Mouse (Mus musculus) small intestine, adult 2 months (tissue): ENCODE data around the gene Pard6b.
A peak's percentile ranks its signal among the peaks of the same experiment; 100 is the strongest.

Experiments used
- CTCF ChIP-seq: fragments of 200-500 bp; IDR thresholded peaks from 2 replicates; pipeline ENCODE4 v1.5.1; 2012; ENCODE audit warnings: low read depth, mild to moderate bottlenecking, control low read depth, inconsistent platforms, low read length, moderate library complexity, mixed read lengths; ENCODE audit not compliant: insufficient replicate concordance, insufficient read length; ENCODE audit errors: extremely low read depth
- POLR2A ChIP-seq: fragments of 200-500 bp; IDR thresholded peaks from 2 replicates; pipeline ENCODE4 v1.6.1; 2012; ENCODE audit warnings: low read depth, mild to moderate bottlenecking, control low read depth, inconsistent platforms, low read length, moderate library complexity

DNA sequence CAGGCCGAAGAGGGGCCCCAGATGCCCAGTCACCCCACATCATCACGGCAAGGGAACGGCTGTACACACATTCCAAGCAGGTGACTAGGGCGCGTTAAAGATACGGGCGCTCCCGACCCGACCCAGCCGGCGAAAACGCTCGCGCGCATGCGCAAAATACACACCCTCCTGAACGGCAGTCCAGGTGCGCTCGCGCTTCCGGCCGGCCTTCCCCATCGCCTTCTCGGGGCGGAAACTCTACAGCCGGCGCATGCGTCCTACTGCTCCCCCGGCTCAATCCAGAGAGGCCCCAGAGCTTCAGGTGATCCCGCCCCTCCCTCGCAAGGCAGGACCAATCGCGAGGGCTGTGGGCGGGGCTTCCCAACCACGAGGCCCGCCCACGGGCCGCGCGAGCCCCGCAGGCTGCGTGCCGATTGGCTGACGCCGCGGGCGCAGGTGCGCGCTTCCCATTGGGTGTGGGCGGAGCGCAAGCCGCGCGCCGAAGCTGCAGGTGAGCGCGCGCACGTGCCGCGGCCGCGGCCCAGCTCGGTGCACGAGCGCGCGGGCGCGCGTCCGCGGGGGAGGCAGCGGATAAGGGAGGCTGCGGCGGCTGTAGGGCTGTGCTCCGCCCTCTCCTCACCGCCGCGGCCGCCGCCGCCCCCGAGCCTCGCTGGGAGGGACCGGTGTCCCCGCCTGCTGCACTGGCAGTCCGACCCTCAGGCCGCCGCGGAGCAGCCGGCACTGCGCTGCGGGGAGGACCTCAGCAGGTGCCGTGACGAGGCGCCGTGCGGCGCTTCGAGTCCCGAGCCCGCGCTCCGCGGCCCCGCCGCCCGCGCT lies at the start of gene Pard6b:
- TF ChIP-seq POLR2A = peak; percentile 77; the same call in 1 of the 2 replicates
- TF ChIP-seq CTCF = no peak
